Mouse (Mus musculus) hindbrain, embryonic 13.5 days (tissue): ENCODE measurements at regions not wholly inside any gene's neighbourhood (a gene's known extent, or its start where the extent isn't known, plus 50 kb on each side); places are given as distances from the start of the nearest gene placed in this dataset.

Experiments
- ATAC-seq: fragments of 200-750 bp; cut with Nextera tagmentation; 2 replicates; pipeline ENCODE4 v1.8.0; 2017; ENCODE audit warnings: moderate TSS enrichment; ENCODE audit not compliant: low FRiP score
- H3K27ac ChIP-seq: fragments of 300-500 bp; sonication (generic); 2 replicates; pipeline ENCODE4 v1.5.1; 2015; ENCODE audit warnings: inconsistent platforms, mild to moderate bottlenecking, moderate library complexity
- H3K27me3 ChIP-seq: fragments of 300-500 bp; sonication (generic); 2 replicates; pipeline ENCODE4 v1.6.1; 2015; ENCODE audit warnings: mild to moderate bottlenecking, inconsistent platforms
- H3K36me3 ChIP-seq: fragments of 300-500 bp; sonication (generic); 2 replicates; pipeline ENCODE4 v1.6.1; 2015; ENCODE audit warnings: mild to moderate bottlenecking, inconsistent platforms
- H3K4me1 ChIP-seq: fragments of 300-500 bp; sonication (generic); replicated peaks from 2 replicates; pipeline ENCODE4 v1.6.1; 2015; ENCODE audit warnings: inconsistent platforms
- H3K4me2 ChIP-seq: fragments of 300-500 bp; sonication (generic); 2 replicates; pipeline ENCODE4 v1.6.1; 2015; ENCODE audit warnings: inconsistent platforms, mild to moderate bottlenecking, moderate library complexity
- H3K4me3 ChIP-seq: fragments of 300-500 bp; sonication (generic); 2 replicates; pipeline ENCODE4 v1.5.1; 2015; ENCODE audit warnings: mild to moderate bottlenecking, inconsistent platforms
- H3K9ac ChIP-seq: fragments of 300-500 bp; sonication (generic); 2 replicates; pipeline ENCODE4 v1.6.1; 2015; ENCODE audit warnings: mild to moderate bottlenecking, inconsistent platforms
- H3K9me3 ChIP-seq: fragments of 300-500 bp; sonication (generic); 2 replicates; pipeline ENCODE4 v1.6.1; 2016; ENCODE audit warnings: inconsistent platforms
- WGBS: fragments of 180-500 bp; shearing (Covaris S2); methylation state at CpG from one replicate; pipeline ENCODE4 v1.1.7; 2015; 5-methylcytosine and 5-hydroxymethylcytosine counted together

GRCm38 (mm10) chr6:112062956-112063355 is 210.6 kb upstream of the Lmcd1 start:
- ATAC-seq, result no peak
- H3K4me1 ChIP-seq, result no peaks in the 10 kb centered on the region
- WGBS, result 66% methylated on average over 3 of the region's 3 CpGs

GRCm38 (mm10) chr6:112090597-112090996 is 183.0 kb upstream of the Lmcd1 start:
- Histone ChIP-seq H3K4me3 (no peak overlapping the region), H3K27ac (no peak overlapping the region), H3K27me3 (no peaks in the 10 kb centered on the region), H3K36me3 (no peaks in the 10 kb centered on the region), H3K4me1 (no peaks in the 10 kb centered on the region), H3K9me3 (no peaks in the 10 kb centered on the region), H3K9ac (no peak overlapping the region), H3K4me2 (no peak overlapping the region)
- WGBS, result 96% methylated on average over 3 of the region's 3 CpGs
- no peak for ATAC-seq

More at GRCm38 (mm10) chr6:112062956-112063355, 210.6 kb upstream of the Lmcd1 start:
- Histone ChIP-seq H3K27ac (no peak overlapping the region), H3K4me3 (no peak overlapping the region), H3K27me3 (no peaks in the 10 kb centered on the region), H3K9ac (no peak overlapping the region), H3K36me3 (no peaks in the 10 kb centered on the region), H3K4me2 (no peak overlapping the region), H3K9me3 (no peaks in the 10 kb centered on the region)

GRCm38 (mm10) chr6:112091125-112091763 is 182.3 kb upstream of the Lmcd1 start:
- H3K4me3 ChIP-seq, result no peak overlapping the region
- H3K4me1 ChIP-seq, result no peaks in the 10 kb centered on the region
- no peak overlapping the region for H3K4me2 ChIP-seq
- peak; percentile 74; the same call in 1 of the 2 replicates for ATAC-seq
- H3K36me3 ChIP-seq, result no peaks in the 10 kb centered on the region
- H3K27ac ChIP-seq, result no peak overlapping the region
- H3K27me3 ChIP-seq, result no peaks in the 10 kb centered on the region
- H3K9me3 ChIP-seq, result no peaks in the 10 kb centered on the region
- WGBS, result 54% methylated on average over 3 of the region's 3 CpGs
- no peak overlapping the region for H3K9ac ChIP-seq

GRCm38 (mm10) chr6:112093300-112093699 is 180.3 kb upstream of the Lmcd1 start:
- no peak for ATAC-seq
- H3K4me3 ChIP-seq, result no peak overlapping the region
- H3K9ac ChIP-seq, result no peak overlapping the region
- no peaks in the 10 kb centered on the region for H3K9me3 ChIP-seq
- H3K4me1 ChIP-seq, result no peaks in the 10 kb centered on the region
- WGBS, result 88% methylated on average over 3 of the region's 3 CpGs
- no peak overlapping the region for H3K27ac ChIP-seq
- no peaks in the 10 kb centered on the region for H3K36me3 ChIP-seq
- no peaks in the 10 kb centered on the region for H3K27me3 ChIP-seq
- H3K4me2 ChIP-seq, result no peak overlapping the region

- Histone ChIP-seq H3K9ac (no peak overlapping the region), H3K36me3 (no peaks in the 10 kb centered on the region), H3K4me1 (0 out of 2 replicates have a peak, but pooled peaks cover 1% of the 10 kb centered on the region), H3K27ac (no peak overlapping the region), H3K4me2 (no peak overlapping the region), H3K27me3 (no peaks in the 10 kb centered on the region), H3K9me3 (no peaks in the 10 kb centered on the region), H3K4me3 (no peak overlapping the region)
- WGBS, result 86% methylated on average over 3 of the region's 3 CpGs
- no peak for ATAC-seq
Measured at GRCm38 (mm10) chr6:112097699-112098098, 175.9 kb upstream of the Lmcd1 start.

GRCm38 (mm10) chr6:112108651-112109050 is 164.9 kb upstream of the Lmcd1 start:
- H3K9ac ChIP-seq, result no peak overlapping the region
- H3K27ac ChIP-seq, result no peak overlapping the region
- 93% methylated on average over 13 of the region's 13 CpGs for WGBS
- H3K27me3 ChIP-seq, result no peaks in the 10 kb centered on the region
- no peaks in the 10 kb centered on the region for H3K36me3 ChIP-seq
- H3K4me1 ChIP-seq, result no peaks in the 10 kb centered on the region
- ATAC-seq, result no peak
- no peaks in the 10 kb centered on the region for H3K9me3 ChIP-seq
- no peak overlapping the region for H3K4me3 ChIP-seq
- no peak overlapping the region for H3K4me2 ChIP-seq

- 61% methylated on average over 2 of the region's 2 CpGs for WGBS
- Histone ChIP-seq H3K4me2 (no peak overlapping the region), H3K9ac (no peak overlapping the region), H3K4me1 (no peaks in the 10 kb centered on the region), H3K27ac (no peak overlapping the region), H3K4me3 (no peak overlapping the region), H3K9me3 (no peaks in the 10 kb centered on the region), H3K36me3 (no peaks in the 10 kb centered on the region), H3K27me3 (no peaks in the 10 kb centered on the region)
- ATAC-seq, result no peak
Measured at GRCm38 (mm10) chr6:112119180-112119579, 154.4 kb upstream of the Lmcd1 start.

GRCm38 (mm10) chr6:112133522-112133921 is 140.0 kb upstream of the Lmcd1 start:
- Histone ChIP-seq H3K36me3 (no peaks in the 10 kb centered on the region), H3K4me1 (no peaks in the 10 kb centered on the region), H3K27me3 (no peaks in the 10 kb centered on the region), H3K9ac (no peak overlapping the region), H3K4me3 (no peak overlapping the region), H3K4me2 (no peak overlapping the region), H3K9me3 (no peaks in the 10 kb centered on the region), H3K27ac (no peak overlapping the region)
- WGBS, result 27% methylated on average over 3 of the region's 3 CpGs
- ATAC-seq, result no peak

- H3K4me2 ChIP-seq, result no peak overlapping the region
- WGBS, result 50% methylated on average over 10 of the region's 10 CpGs
- H3K27ac ChIP-seq, result peak overlapping the region; percentile 48; the same call in 1 of the 2 replicates
- ATAC-seq, result peak; percentile 80
- no peak overlapping the region for H3K4me3 ChIP-seq
- peaks cover 5% of the 10 kb centered on the region; the same call in 1 of the 2 replicates for H3K4me1 ChIP-seq
- no peaks in the 10 kb centered on the region for H3K9me3 ChIP-seq
- no peaks in the 10 kb centered on the region for H3K36me3 ChIP-seq
- no peak overlapping the region for H3K9ac ChIP-seq
- no peaks in the 10 kb centered on the region for H3K27me3 ChIP-seq
Measured at GRCm38 (mm10) chr6:112152535-112153364, 120.8 kb upstream of the Lmcd1 start.

GRCm38 (mm10) chr6:112167487-112167886 is 106.1 kb upstream of the Lmcd1 start:
- WGBS, result 71% methylated on average over 3 of the region's 3 CpGs
- ATAC-seq, result no peak
- no peak overlapping the region for H3K4me2 ChIP-seq
- H3K4me1 ChIP-seq, result no peaks in the 10 kb centered on the region
- H3K36me3 ChIP-seq, result no peaks in the 10 kb centered on the region
- no peak overlapping the region for H3K27ac ChIP-seq
- no peaks in the 10 kb centered on the region for H3K9me3 ChIP-seq
- H3K27me3 ChIP-seq, result no peaks in the 10 kb centered on the region
- no peak overlapping the region for H3K9ac ChIP-seq
- H3K4me3 ChIP-seq, result no peak overlapping the region

- 26% methylated on average over 2 of the region's 2 CpGs for WGBS
- H3K9ac ChIP-seq, result no peak overlapping the region
- no peak overlapping the region for H3K4me3 ChIP-seq
- no peaks in the 10 kb centered on the region for H3K9me3 ChIP-seq
- no peak overlapping the region for H3K27ac ChIP-seq
- no peak overlapping the region for H3K4me2 ChIP-seq
- no peaks in the 10 kb centered on the region for H3K36me3 ChIP-seq
- no peak for ATAC-seq
- no peaks in the 10 kb centered on the region for H3K4me1 ChIP-seq
- H3K27me3 ChIP-seq, result no peaks in the 10 kb centered on the region
Measured at GRCm38 (mm10) chr6:112176344-112176743, 97.2 kb upstream of the Lmcd1 start.

GRCm38 (mm10) chr6:112187636-112188035 is 85.9 kb upstream of the Lmcd1 start:
- Histone ChIP-seq H3K36me3 (no peaks in the 10 kb centered on the region), H3K4me2 (no peak overlapping the region), H3K27me3 (no peaks in the 10 kb centered on the region), H3K4me1 (no peaks in the 10 kb centered on the region), H3K9me3 (no peaks in the 10 kb centered on the region), H3K4me3 (no peak overlapping the region), H3K9ac (no peak overlapping the region), H3K27ac (no peak overlapping the region)
- no peak for ATAC-seq
- 97% methylated on average over 2 of the region's 2 CpGs for WGBS

- Histone ChIP-seq H3K4me1 (no peaks in the 10 kb centered on the region), H3K4me3 (no peak overlapping the region), H3K36me3 (no peaks in the 10 kb centered on the region), H3K4me2 (no peak overlapping the region), H3K27ac (no peak overlapping the region), H3K27me3 (no peaks in the 10 kb centered on the region), H3K9ac (no peak overlapping the region), H3K9me3 (no peaks in the 10 kb centered on the region)
- peak; percentile 63; the same call in 1 of the 2 replicates for ATAC-seq
- 44% methylated on average over 6 of the region's 6 CpGs for WGBS
Measured at GRCm38 (mm10) chr6:112191032-112191431, 82.5 kb upstream of the Lmcd1 start.
